Mouse (Mus musculus) cortical plate, adult 2 months (tissue): ENCODE results near the gene Gm17334.

Experiments
- CTCF ChIP-seq: fragments of 200-500 bp; IDR thresholded peaks from 2 replicates; pipeline ENCODE4 v1.5.1; 2011; ENCODE audit warnings: mild to moderate bottlenecking, control low read depth, low read length; ENCODE audit not compliant: insufficient read depth; ENCODE audit errors: extremely low read depth
- POLR2A ChIP-seq: fragments of 200-500 bp; IDR thresholded peaks from 2 replicates; pipeline ENCODE4 v1.6.1; 2011; ENCODE audit warnings: mild to moderate bottlenecking, low read length, control low read depth; ENCODE audit not compliant: insufficient read depth; ENCODE audit errors: extremely low read depth

DNA sequence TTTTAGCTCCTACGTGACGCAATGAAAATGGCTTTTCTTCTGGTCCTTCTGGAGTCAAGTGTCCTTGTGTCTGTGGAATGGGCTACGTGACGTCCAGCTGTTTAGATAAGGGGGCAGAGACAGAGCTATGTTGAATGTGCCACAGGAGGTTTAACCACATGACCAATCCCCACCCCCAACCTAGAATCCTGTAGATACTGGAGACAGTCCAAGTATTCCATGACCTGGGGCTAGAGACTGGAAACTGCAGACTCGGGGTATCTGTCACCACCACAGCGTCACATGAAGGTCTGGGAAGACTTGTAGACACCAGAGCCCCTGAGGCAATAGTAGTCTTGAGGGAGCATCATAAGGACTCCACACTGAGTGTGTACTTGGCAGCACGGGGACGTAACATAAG is 22.8 kb upstream of the Gm17334 start:
- TF ChIP-seq CTCF (no peak), POLR2A (no peak)
